ENCODE assay signal across 12 mouse cellular contexts in the genomic region with DNA sequence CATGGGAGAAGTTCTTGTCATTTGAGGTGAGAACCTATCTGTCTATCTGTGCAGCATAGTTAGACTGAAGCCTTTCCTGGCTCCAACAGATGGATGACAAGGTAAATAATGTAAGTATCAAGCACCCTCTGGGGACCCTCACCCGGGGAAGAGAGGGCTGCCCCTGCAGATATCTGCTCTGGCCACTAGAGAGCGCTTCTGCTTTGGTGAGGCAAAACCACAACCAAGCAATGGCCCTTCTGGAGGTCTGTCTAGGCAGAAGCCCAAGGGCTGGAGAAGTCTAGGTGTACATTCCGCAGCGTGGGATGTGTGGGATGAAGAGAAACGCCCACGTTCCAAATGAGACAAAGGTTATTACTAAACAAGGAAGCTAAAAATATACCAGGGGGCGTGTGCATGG. TPM values are rescaled to one million over a fixed set of nuclear protein-coding genes. Genes with fewer than 3 reads are reported as not detected.
DNase-seq lines count a peak whose midpoint lies in the region; TF ChIP-seq lines count a peak whose summit lies in the region.
"Had no signal": no experiment of that assay in that cellular context is flagged by ENCODE, and none has a peak within 500 bp of the region (broad histone marks: within the 10 kb centered on the region; RNA-seq: fewer than 3 reads in every experiment).

No protein-coding gene starts in this region.

- no peak for DNase-seq in heart, adult 2 months
- no peak for DNase-seq in heart, adult 9 months (ENCODE audit: low spot score in 2 of 2)
- DNase-seq in lung, adult 2 months = no peak
- no peak for DNase-seq in lung, postnatal 25 days (ENCODE audit: low spot score)
- no peak for DNase-seq in brain, embryonic 14.5 days (ENCODE audit: low read depth)
- DNase-seq in thymus, postnatal 0 days (ENCODE audit: low spot score) = peak; percentile 16
- DNase-seq in spleen, adult 18-20 months = no peak
- no peak for DNase-seq in forebrain, embryonic 10.5 days (ENCODE audit: extremely low spot score, low spot score)
- DNase-seq: embryo, embryonic 11 days had no signal

- H3K9me3 ChIP-seq in forebrain, embryonic 10.5 days = peaks cover 4% of the 10 kb centered on the region; the same call in 1 of the 2 replicates
- H3K9me3 ChIP-seq: heart, embryonic 15.5 days; stomach, embryonic 15.5 days had no signal

- no peaks in the 10 kb centered on the region for H3K4me1 ChIP-seq in heart, adult 2 months (ENCODE audit: control insufficient read depth, insufficient read depth, low read length)
- no peaks in the 10 kb centered on the region for H3K4me1 ChIP-seq in lung, adult 2 months (ENCODE audit: control insufficient read depth, insufficient read depth, low read length)
- no peaks in the 10 kb centered on the region for H3K4me1 ChIP-seq in forebrain, embryonic 10.5 days
- H3K4me1 ChIP-seq: heart, embryonic 15.5 days; kidney, embryonic 15.5 days; stomach, embryonic 15.5 days had no signal

- no peaks in the 10 kb centered on the region for H3K79me2 ChIP-seq in heart, adult 2 months (replicated peaks; ENCODE audit: control insufficient read depth, insufficient read depth, low read length)

- no peak overlapping the region for H3K9ac ChIP-seq in heart, adult 2 months (ENCODE audit: low read depth, low read length)
- H3K9ac ChIP-seq: heart, embryonic 15.5 days; kidney, embryonic 15.5 days; stomach, embryonic 15.5 days had no signal

- no peaks in the 10 kb centered on the region for H3K27me3 ChIP-seq in heart, adult 2 months (ENCODE audit: control insufficient read depth, insufficient read depth, low read length)
- no peaks in the 10 kb centered on the region for H3K27me3 ChIP-seq in forebrain, embryonic 10.5 days (ENCODE audit: poor library complexity, severe bottlenecking)
- H3K27me3 ChIP-seq: heart, embryonic 15.5 days; kidney, embryonic 15.5 days; stomach, embryonic 15.5 days had no signal

- peak; percentile 70 for TF ChIP-seq CTCF in heart, adult 2 months (IDR thresholded peaks at IDR 0.05)
- TF ChIP-seq CTCF in lung, adult 2 months (IDR thresholded peaks at IDR 0.05; ENCODE audit: insufficient read depth, low read length) = peak; percentile 48
- TF ChIP-seq CTCF in brain, embryonic 14.5 days (IDR thresholded peaks at IDR 0.05; ENCODE audit: borderline replicate concordance, extremely low read depth, insufficient read depth, insufficient read length) = peak; percentile 28; the same call in 1 of the 2 replicates

- H3K4me3 ChIP-seq in heart, adult 2 months = no peak overlapping the region
- H3K4me3 ChIP-seq in lung, adult 2 months (replicated peaks; ENCODE audit: extremely low read depth, low read depth, low read length) = no peak overlapping the region
- no peak overlapping the region for H3K4me3 ChIP-seq in forebrain, embryonic 10.5 days
- H3K4me3 ChIP-seq: heart, embryonic 15.5 days; kidney, embryonic 15.5 days; stomach, embryonic 15.5 days had no signal

- 37% methylated on average over 7 of the region's 7 CpGs for WGBS in heart, adult 2 months
- 43% methylated on average over 7 of the region's 7 CpGs for WGBS in lung, adult 2 months
- WGBS in forebrain, embryonic 10.5 days = 63% methylated on average over 7 of the region's 7 CpGs

- intact Hi-C loops in heart, adult 2 months (cut with DNase I) = no loop called here

- no peak for TF ChIP-seq EP300 in heart, adult 2 months (IDR thresholded peaks at IDR 0.05; ENCODE audit: insufficient read depth, low read depth, low read length)

- no peak for TF ChIP-seq POLR2A in heart, adult 2 months (IDR thresholded peaks at IDR 0.05; ENCODE audit: insufficient read depth, low read depth, low read length)
- no peak for TF ChIP-seq POLR2A in lung, adult 2 months (IDR thresholded peaks at IDR 0.05; ENCODE audit: borderline replicate concordance, extremely low read depth, low read depth, low read length)
- no peak for TF ChIP-seq POLR2A in brain, embryonic 14.5 days (IDR thresholded peaks at IDR 0.05; ENCODE audit: borderline replicate concordance, extremely low read depth, insufficient read depth, insufficient read length, poor library complexity, severe bottlenecking)

- no peak overlapping the region for H3K27ac ChIP-seq in heart, adult 2 months
- no peak overlapping the region for H3K27ac ChIP-seq in forebrain, embryonic 10.5 days
- H3K27ac ChIP-seq: heart, embryonic 15.5 days; kidney, embryonic 15.5 days; stomach, embryonic 15.5 days had no signal

- H3K36me3 ChIP-seq in heart, adult 2 months (ENCODE audit: control insufficient read depth, insufficient read depth, low read length) = no peaks in the 10 kb centered on the region
- H3K36me3 ChIP-seq in forebrain, embryonic 10.5 days (replicated peaks) = no peaks in the 10 kb centered on the region
- H3K36me3 ChIP-seq: heart, embryonic 15.5 days; kidney, embryonic 15.5 days; stomach, embryonic 15.5 days had no signal

RNA-seq across cellular contexts. Expression of gene Cit, which starts 9.8 kb away (rescaled TPM):
- under 1 TPM; 0.73 to 0.97 TPM for total RNA-seq in heart, adult 2 months (2021)
- polyA plus RNA-seq in heart, adult 2 months (2012; rRNA removed) = 0.74 and 0.88 TPM in 2 replicates
- 3.7 and 4.0 TPM in 2 replicates for polyA plus RNA-seq in lung, adult 2 months (2012; rRNA removed)
- polyA plus RNA-seq in brain, embryonic 14.5 days (2012; rRNA removed) = 8.9 and 12.7 TPM in 2 replicates
- 16.4 and 19.9 TPM in 2 replicates for polyA plus RNA-seq in thymus, postnatal 0 days (2015; fragmentation: Nextera tagmentation; extraction: Ambion mirVana)
- polyA plus RNA-seq in forebrain, embryonic 10.5 days (2016; fragmentation: Nextera tagmentation; extraction: Ambion mirVana) = 42.6 and 48.9 TPM in 2 replicates
